Mouse (Mus musculus) neural tube, embryonic 14.5 days (tissue): Measurements from ENCODE around the gene Cnot2. TPM values are rescaled to one million over a fixed set of nuclear protein-coding genes. Genes with fewer than 3 reads are reported as not detected.
"Not testable (repeated sequence)": the region's sequence is repeated elsewhere in the genome, so short reads cannot be mapped to it uniquely, and the experiment has no call there.

Experiments
- ATAC-seq: fragments of 200-750 bp; cut with Nextera tagmentation; 2 replicates; pipeline ENCODE4 v1.8.0; 2017; ENCODE audit warnings: low read depth, mild to moderate bottlenecking, moderate TSS enrichment, moderate library complexity
- H3K27ac ChIP-seq: fragments of 300-500 bp; sonication (generic); 2 replicates; pipeline ENCODE4 v1.5.1; 2014; ENCODE audit warnings: low read depth, mild to moderate bottlenecking, control low read depth, low read length, moderate library complexity, mixed read lengths
- H3K27me3 ChIP-seq: fragments of 300-500 bp; sonication (generic); 2 replicates; pipeline ENCODE4 v1.6.1; 2014; ENCODE audit warnings: low read length; ENCODE audit not compliant: control insufficient read depth, insufficient read depth
- H3K36me3 ChIP-seq: fragments of 300-500 bp; sonication (generic); 2 replicates; pipeline ENCODE4 v1.6.1; 2014; ENCODE audit warnings: low read length, mixed read lengths; ENCODE audit not compliant: control insufficient read depth, insufficient read depth
- H3K4me1 ChIP-seq: fragments of 300-500 bp; sonication (generic); 2 replicates; pipeline ENCODE4 v1.6.1; 2014; ENCODE audit warnings: low read length; ENCODE audit not compliant: control insufficient read depth, insufficient read depth
- H3K4me2 ChIP-seq: fragments of 300-500 bp; sonication (generic); 2 replicates; pipeline ENCODE4 v1.6.1; 2014; ENCODE audit warnings: mild to moderate bottlenecking, low read depth, low read length, control low read depth
- H3K4me3 ChIP-seq: fragments of 300-500 bp; sonication (generic); 2 replicates; pipeline ENCODE4 v1.5.1; 2014; ENCODE audit warnings: low read depth, low read length, control low read depth, mixed read lengths
- H3K9ac ChIP-seq: fragments of 300-500 bp; sonication (generic); replicated peaks from 2 replicates; pipeline ENCODE4 v1.6.1; 2014; ENCODE audit warnings: low read depth, mild to moderate bottlenecking, control low read depth, low read length, mixed read lengths
- H3K9me3 ChIP-seq: fragments of 300-500 bp; sonication (generic); 2 replicates; pipeline ENCODE4 v1.6.1; 2016; ENCODE audit warnings: low read length; ENCODE audit not compliant: control insufficient read depth
- WGBS: fragments of 180-500 bp; shearing (Covaris S2); extraction: QIAGEN DNeasy Blood & Tissue Kit; methylation state at CpG from one replicate; pipeline ENCODE4 v1.1.7; 2014; 5-methylcytosine and 5-hydroxymethylcytosine counted together
- polyA plus RNA-seq: library from polyadenylated mRNA; unstranded; fragments of >200 nt; fragmentation: Nextera tagmentation; extraction: Ambion mirVana; gene quantifications from 2 replicates; pipeline ENCODE4 v1.2.1, GENCODE M21; 2014

The Cnot2 gene
- polyA plus RNA-seq, 1 experiment from 2014 or later = 103 TPM

GRCm38 (mm10) chr10:116580591-116581358 is 536 bp downstream of the Cnot2 start:
- Histone ChIP-seq H3K27ac (peak overlapping the region; percentile 99), H3K36me3 (no peaks in the 10 kb centered on the region), H3K9me3 (no peaks in the 10 kb centered on the region), H3K4me3 (peak overlapping the region; percentile 97), H3K9ac (peak overlapping the region; percentile 97), H3K4me2 (peak overlapping the region; percentile 77), H3K27me3 (no peaks in the 10 kb centered on the region), H3K4me1 (peaks cover 14% of the 10 kb centered on the region)
- peak; percentile 88 for ATAC-seq
- WGBS = 0% methylated on average over 40 of the region's 71 CpGs

DNA sequence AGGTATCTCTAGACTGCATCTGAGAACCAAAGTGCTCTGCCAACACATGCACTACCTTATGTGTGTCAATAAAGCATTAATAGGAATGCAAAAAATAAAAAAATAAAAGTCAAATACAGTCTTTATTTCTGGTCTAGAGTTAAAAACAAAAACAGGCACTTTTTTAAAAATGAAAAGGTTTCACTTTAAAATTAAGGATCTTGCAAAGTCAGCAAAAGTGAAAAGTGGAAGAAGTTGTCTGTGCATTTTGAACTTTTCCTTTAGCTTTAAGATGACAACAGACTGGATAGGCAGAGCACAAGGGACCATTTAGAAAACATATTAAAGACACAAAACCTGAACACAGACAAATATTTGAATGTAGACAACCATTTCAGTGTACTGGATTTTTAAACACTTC is 1.8 kb downstream of the Cnot2 start:
- no peak for ATAC-seq
- Histone ChIP-seq H3K9me3 (no peaks in the 10 kb centered on the region), H3K9ac (no peak overlapping the region), H3K4me3 (peak overlapping the region; percentile 97; the same call in 1 of the 2 replicates), H3K4me2 (peak overlapping the region; percentile 77; the same call in 1 of the 2 replicates), H3K4me1 (peaks cover 17% of the 10 kb centered on the region), H3K27me3 (no peaks in the 10 kb centered on the region), H3K36me3 (no peaks in the 10 kb centered on the region), H3K27ac (no peak overlapping the region)

GRCm38 (mm10) chr10:116578375-116578774 is 2.9 kb downstream of the Cnot2 start:
- no peaks in the 10 kb centered on the region for H3K27me3 ChIP-seq
- H3K36me3 ChIP-seq = no peaks in the 10 kb centered on the region
- no peak overlapping the region for H3K4me3 ChIP-seq
- H3K27ac ChIP-seq = no peak overlapping the region
- H3K4me2 ChIP-seq = no peak overlapping the region
- no peak overlapping the region for H3K9ac ChIP-seq
- peaks cover 19% of the 10 kb centered on the region for H3K4me1 ChIP-seq
- no peaks in the 10 kb centered on the region for H3K9me3 ChIP-seq
- ATAC-seq = no peak

DNA sequence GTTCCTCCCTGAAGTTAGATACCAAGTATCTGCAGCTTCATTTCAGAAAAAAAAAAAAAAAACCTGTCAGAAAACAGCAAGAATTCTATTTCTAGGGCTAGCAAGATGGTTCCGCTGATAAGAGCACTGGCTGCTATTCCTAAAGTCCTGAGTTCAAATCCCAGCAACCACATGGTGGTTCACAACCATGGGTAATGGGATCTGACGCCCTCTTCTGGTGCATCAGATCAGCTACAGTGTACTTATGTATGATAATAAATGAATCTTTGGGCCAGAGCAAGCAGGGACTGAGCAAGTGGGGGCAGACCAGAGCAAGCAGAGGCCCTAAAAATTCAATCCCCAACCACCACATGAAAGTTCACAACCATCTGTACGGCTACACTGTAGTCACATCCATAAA is 4.1 kb downstream of the Cnot2 start:
- Histone ChIP-seq H3K9me3 (no peaks in the 10 kb centered on the region), H3K4me1 (peaks cover 15% of the 10 kb centered on the region), H3K27ac (no peak overlapping the region), H3K36me3 (no peaks in the 10 kb centered on the region), H3K4me2 (no peak overlapping the region), H3K27me3 (no peaks in the 10 kb centered on the region), H3K9ac (no peak overlapping the region), H3K4me3 (no peak overlapping the region)
- 92% methylated on average over 3 of the region's 3 CpGs for WGBS
- no peak for ATAC-seq

GRCm38 (mm10) chr10:116576071-116576470 is 5.2 kb downstream of the Cnot2 start:
- peaks cover 15% of the 10 kb centered on the region for H3K4me1 ChIP-seq
- not testable (repeated sequence) for H3K4me2 ChIP-seq, H3K27me3 ChIP-seq, ATAC-seq, H3K9ac ChIP-seq, H3K4me3 ChIP-seq, H3K27ac ChIP-seq, H3K9me3 ChIP-seq, H3K36me3 ChIP-seq
- 92% methylated on average over 2 of the region's 2 CpGs for WGBS

GRCm38 (mm10) chr10:116570526-116570925 is 10.8 kb downstream of the Cnot2 start:
- no peaks in the 10 kb centered on the region for H3K9me3 ChIP-seq
- H3K4me3 ChIP-seq = no peak overlapping the region
- WGBS = 90% methylated on average over 7 of the region's 7 CpGs
- H3K4me2 ChIP-seq = no peak overlapping the region
- H3K36me3 ChIP-seq = no peaks in the 10 kb centered on the region
- H3K9ac ChIP-seq = no peak overlapping the region
- no peak overlapping the region for H3K27ac ChIP-seq
- ATAC-seq = no peak
- peaks cover 5% of the 10 kb centered on the region; the same call in 1 of the 2 replicates for H3K4me1 ChIP-seq
- H3K27me3 ChIP-seq = no peaks in the 10 kb centered on the region

DNA sequence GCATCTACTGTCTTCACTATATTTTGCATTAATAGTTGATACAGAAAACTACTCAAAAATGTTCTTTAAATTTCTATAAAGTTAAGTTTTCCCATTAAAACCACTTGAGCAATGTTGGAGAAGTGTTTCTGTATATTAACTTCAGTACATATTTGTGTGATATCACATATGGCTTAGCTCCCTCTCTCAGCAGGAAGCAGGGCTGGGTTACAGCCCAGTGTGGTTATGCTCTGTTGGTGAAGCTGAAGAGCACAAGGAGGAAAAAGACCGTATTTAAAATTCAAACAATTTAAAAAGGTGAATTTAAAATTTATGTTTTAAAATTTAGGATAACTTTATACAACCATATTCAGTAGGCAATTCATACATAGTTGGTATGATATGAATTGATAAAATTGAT is 12.8 kb downstream of the Cnot2 start:
- no peak overlapping the region for H3K4me2 ChIP-seq
- no peaks in the 10 kb centered on the region for H3K36me3 ChIP-seq
- H3K27me3 ChIP-seq = no peaks in the 10 kb centered on the region
- no peak overlapping the region for H3K27ac ChIP-seq
- ATAC-seq = no peak
- H3K9me3 ChIP-seq = no peaks in the 10 kb centered on the region
- WGBS = 80% methylated on average over 1 of the region's 1 CpGs
- H3K4me1 ChIP-seq = no peaks in the 10 kb centered on the region; the same call in 1 of the 2 replicates
- H3K4me3 ChIP-seq = no peak overlapping the region
- H3K9ac ChIP-seq = no peak overlapping the region

GRCm38 (mm10) chr10:116567491-116568405 is 13.6 kb downstream of the Cnot2 start:
- H3K4me3 ChIP-seq = no peak overlapping the region
- H3K9ac ChIP-seq = no peak overlapping the region
- no peaks in the 10 kb centered on the region for H3K27me3 ChIP-seq
- no peak overlapping the region for H3K27ac ChIP-seq
- H3K36me3 ChIP-seq = no peaks in the 10 kb centered on the region
- WGBS = 88% methylated on average over 7 of the region's 7 CpGs
- ATAC-seq = no peak
- H3K4me1 ChIP-seq = no peaks in the 10 kb centered on the region; the same call in 1 of the 2 replicates
- no peak overlapping the region for H3K4me2 ChIP-seq
- no peaks in the 10 kb centered on the region for H3K9me3 ChIP-seq

GRCm38 (mm10) chr10:116566492-116566891 is 14.8 kb downstream of the Cnot2 start:
- H3K36me3 ChIP-seq, H3K27ac ChIP-seq, H3K4me1 ChIP-seq, H3K9me3 ChIP-seq, H3K9ac ChIP-seq, H3K4me3 ChIP-seq, ATAC-seq, H3K27me3 ChIP-seq, H3K4me2 ChIP-seq: not testable (repeated sequence)
- 89% methylated on average over 4 of the region's 4 CpGs for WGBS
